Mouse (Mus musculus): Measurements from ENCODE around the gene Acbd5. TPM values are rescaled to one million over a fixed set of nuclear protein-coding genes. Genes with fewer than 3 reads are reported as not detected.

The Acbd5 gene
- polyA plus RNA-seq (2015; fragmentation: Nextera tagmentation; extraction: Ambion mirVana): 74.0 and 78.3 TPM in 2 replicates

DNA sequence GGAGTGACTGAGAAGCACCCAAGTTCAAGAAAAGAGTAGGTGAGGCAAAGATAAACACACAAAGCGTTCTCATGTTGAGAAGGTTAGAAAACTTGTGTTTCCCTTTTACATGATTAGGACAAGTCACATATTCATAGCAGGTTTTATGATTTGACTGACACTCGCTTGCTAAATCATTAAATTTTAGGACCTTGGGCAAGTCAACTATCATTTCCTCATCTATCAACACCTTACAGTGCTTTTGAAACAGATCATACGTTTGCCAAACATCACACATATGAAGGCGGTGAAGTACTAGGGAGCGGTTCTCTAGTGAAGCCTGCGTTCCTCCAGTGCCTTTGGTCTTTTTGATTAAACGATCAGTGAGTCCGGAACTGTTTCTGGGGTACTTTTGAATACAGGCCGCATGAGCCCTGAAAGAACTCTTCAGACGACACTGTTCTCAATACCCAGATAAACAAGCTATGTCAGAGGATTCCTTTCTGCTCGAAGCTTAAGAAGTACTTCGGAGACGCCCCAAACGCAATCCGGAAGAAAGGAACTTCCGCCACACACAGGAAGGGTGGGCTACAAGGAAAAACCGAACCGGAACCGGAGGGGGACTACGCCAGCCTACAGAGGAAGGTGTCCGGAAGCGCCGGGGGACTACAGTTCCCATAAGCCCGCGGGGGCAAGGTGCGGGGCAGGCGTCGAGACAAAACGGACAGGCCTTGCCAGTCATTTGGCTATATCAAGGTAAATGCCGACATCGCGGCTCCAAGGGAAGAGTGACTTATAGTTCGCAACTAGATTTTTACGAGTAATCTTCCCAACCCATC lies at the start of gene Acbd5:
TSS of gene Acbd5 (plus strand) at position 616 of the 818 bp plus-strand sequence.
- H3K9ac ChIP-seq: peak within 1 kb of the TSS; percentile 81

DNA sequence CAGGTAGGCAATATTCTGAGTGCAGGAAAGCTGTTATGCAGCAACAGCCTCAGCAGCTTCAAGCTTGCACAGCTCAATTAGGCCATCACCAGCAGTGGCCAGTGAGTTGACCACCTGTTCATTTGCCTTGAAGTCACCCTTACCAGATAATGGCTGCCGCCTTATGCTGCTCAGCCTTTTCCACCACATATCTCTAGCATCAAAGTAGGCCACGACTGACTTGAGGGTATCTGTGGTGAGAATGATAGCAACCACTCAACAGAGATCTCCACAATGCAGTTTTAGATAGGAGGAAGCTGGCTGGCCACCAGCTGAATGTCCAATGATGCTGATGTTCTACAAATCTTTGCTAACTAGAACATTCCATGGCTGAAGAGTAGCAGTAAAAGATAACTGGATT lies 48.8 kb upstream of the Acbd5 start:
- Histone ChIP-seq H3K9ac (no peak overlapping the region), H3K27me3 (no peaks in the 10 kb centered on the region), H3K36me3 (no peaks in the 10 kb centered on the region), H3K4me3 (no peak overlapping the region), H3K4me1 (replicated peaks) (peaks cover 14% of the 10 kb centered on the region; the same call in 1 of the 2 replicates), H3K27ac (replicated peaks) (no peak overlapping the region), H3K4me2 (no peak overlapping the region), H3K9me3 (no peaks in the 10 kb centered on the region)
- 93% methylated on average over 2 of the region's 2 CpGs for WGBS
- no peak for ATAC-seq (ENCODE audit: low FRiP score, low read depth)

More for the DNA sequence above, at the start of gene Acbd5:
- peak within 1 kb of the TSS; percentile 96 for H3K27ac ChIP-seq (replicated peaks)
- H3K27me3 ChIP-seq: no peaks in the 10 kb centered on the region
- WGBS: 3% methylated on average over 34 of the region's 34 CpGs
- ATAC-seq (ENCODE audit: low FRiP score, low read depth): peak; percentile 96
- H3K9me3 ChIP-seq: no peaks in the 10 kb centered on the region
- peak within 1 kb of the TSS; percentile 98 for H3K4me2 ChIP-seq
- peak within 1 kb of the TSS; percentile 74 for H3K4me3 ChIP-seq
- 0 out of 2 replicates have a peak, but pooled peaks cover 2% of the 10 kb centered on the region for H3K36me3 ChIP-seq
- H3K4me1 ChIP-seq (replicated peaks): peaks cover 26% of the 10 kb centered on the region

DNA sequence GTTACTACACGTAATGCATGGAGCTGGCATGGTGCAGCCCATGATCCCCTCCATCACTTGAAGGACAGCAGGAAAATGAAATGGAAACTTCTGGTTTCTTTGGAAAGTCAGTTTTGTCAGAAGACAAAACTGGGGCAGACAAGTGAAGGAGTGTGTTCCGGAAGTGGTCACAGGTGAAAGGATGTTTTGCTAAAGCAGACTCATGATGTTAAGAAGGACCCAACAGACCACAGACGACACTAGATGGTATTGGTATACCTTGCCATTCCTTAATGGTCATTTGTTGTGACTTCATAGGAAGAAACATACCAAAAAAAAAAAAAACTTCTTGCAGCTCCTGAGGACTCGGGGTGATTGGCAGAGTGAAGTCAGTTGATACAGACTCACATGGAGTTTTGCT lies 46.6 kb upstream of the Acbd5 start:
- Histone ChIP-seq H3K36me3 (no peaks in the 10 kb centered on the region), H3K4me2 (no peak overlapping the region), H3K9me3 (no peaks in the 10 kb centered on the region), H3K9ac (no peak overlapping the region), H3K4me3 (no peak overlapping the region), H3K27ac (replicated peaks) (no peak overlapping the region), H3K27me3 (no peaks in the 10 kb centered on the region), H3K4me1 (replicated peaks) (peaks cover 10% of the 10 kb centered on the region; the same call in 1 of the 2 replicates)
- WGBS: 90% methylated on average over 4 of the region's 4 CpGs
- no peak for ATAC-seq (ENCODE audit: low FRiP score, low read depth)

DNA sequence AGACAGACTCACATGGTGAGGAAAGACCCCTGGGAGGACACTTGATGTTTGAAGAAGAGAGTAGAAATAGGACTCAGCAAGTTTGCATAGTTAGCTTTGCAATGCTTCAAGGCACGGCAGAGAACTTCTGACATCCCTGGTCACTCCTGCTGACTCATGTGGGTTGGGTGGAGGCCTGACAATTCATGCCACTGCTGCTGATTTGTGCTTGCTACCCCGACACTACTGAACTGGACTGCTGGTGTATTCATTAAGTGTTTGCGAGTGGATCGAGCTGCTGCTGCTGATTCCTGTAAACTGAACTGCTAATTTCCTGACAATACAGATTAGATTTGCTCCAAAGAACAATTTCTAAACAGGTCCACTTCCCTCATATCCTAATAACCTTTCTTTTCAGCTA lies 46.2 kb upstream of the Acbd5 start:
- H3K4me2 ChIP-seq: no peak overlapping the region
- peaks cover 10% of the 10 kb centered on the region; the same call in 1 of the 2 replicates for H3K4me1 ChIP-seq (replicated peaks)
- 57% methylated on average over 4 of the region's 4 CpGs for WGBS
- no peak for ATAC-seq (ENCODE audit: low FRiP score, low read depth)
- H3K27me3 ChIP-seq: no peaks in the 10 kb centered on the region
- H3K9ac ChIP-seq: no peak overlapping the region
- H3K27ac ChIP-seq (replicated peaks): no peak overlapping the region
- H3K9me3 ChIP-seq: no peaks in the 10 kb centered on the region
- H3K4me3 ChIP-seq: no peak overlapping the region
- no peaks in the 10 kb centered on the region for H3K36me3 ChIP-seq

DNA sequence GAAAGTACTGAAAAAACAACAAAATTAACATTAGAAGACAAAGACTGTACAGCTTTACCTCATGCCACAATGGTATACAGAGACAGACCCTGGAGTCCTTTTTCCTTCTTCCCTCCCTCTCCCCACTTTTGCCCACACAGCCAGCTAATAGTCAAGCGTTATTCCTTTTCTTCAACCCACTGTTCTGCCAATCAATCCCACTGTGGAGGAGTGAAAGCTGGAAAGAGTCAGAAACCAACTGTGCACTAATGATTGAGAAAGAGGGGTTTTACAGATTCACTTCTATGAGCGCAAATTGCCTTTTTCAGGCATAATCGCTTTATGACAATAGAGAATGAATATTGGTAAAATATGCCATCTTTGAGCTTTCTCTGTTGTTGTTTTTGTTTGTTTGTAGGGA lies 44.9 kb upstream of the Acbd5 start:
- H3K27ac ChIP-seq (replicated peaks): no peak overlapping the region
- H3K4me2 ChIP-seq: no peak overlapping the region
- WGBS: 71% methylated on average over 3 of the region's 3 CpGs
- H3K4me1 ChIP-seq (replicated peaks): peaks cover 10% of the 10 kb centered on the region; the same call in 1 of the 2 replicates
- no peak for ATAC-seq (ENCODE audit: low FRiP score, low read depth)
- H3K9me3 ChIP-seq: no peaks in the 10 kb centered on the region
- H3K36me3 ChIP-seq: no peaks in the 10 kb centered on the region
- no peak overlapping the region for H3K4me3 ChIP-seq
- H3K9ac ChIP-seq: no peak overlapping the region
- H3K27me3 ChIP-seq: no peaks in the 10 kb centered on the region

DNA sequence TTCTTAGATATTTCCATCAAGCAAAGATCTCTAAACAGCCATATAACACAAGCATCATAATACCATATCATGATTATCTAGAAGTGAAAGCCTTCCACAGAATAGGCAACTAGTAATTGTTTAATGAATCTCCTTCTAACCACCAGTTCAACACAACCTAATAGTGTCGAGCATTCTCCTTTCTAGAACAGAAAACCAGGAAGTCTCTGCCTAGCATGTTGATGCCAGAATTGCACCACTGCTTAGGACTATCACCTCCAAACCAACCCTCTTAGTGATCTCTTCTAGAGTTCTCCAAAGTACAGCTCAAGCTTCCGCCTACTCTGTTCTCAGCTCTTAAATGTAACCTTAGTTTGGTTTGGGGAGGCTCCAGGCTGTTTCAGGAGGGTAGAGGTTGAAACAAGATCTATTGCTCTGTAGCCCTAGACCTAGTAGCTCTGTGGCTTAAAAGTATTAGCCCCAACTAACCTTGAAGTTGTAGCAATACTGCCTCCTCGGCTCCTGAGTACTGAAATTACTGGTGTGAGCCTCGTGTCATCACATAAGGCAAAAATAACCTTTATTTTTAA lies 44.2 kb upstream of the Acbd5 start:
- 95% methylated on average over 4 of the region's 4 CpGs for WGBS
- no peak for ATAC-seq (ENCODE audit: low FRiP score, low read depth)

DNA sequence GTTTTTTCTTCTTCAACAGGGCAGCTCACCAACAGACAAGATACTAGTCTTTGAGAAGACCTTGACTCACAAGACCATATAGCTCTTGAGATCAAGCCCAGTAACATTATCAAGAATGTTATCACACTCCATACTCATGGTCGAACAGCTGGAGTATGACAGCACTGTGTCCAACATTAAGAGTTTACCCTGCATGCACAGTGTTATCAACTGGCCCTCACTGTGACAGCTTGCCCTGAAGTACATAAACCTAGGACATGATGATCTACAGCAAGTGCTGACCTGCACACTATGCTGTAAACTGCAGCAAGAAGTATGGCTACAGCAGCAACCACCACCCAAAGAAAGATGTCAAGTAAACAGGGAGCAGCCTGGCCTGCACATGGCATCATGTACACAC lies 41.6 kb upstream of the Acbd5 start:
- ATAC-seq (ENCODE audit: low FRiP score, low read depth): no peak
- H3K4me1 ChIP-seq (replicated peaks): peaks cover 10% of the 10 kb centered on the region; the same call in 1 of the 2 replicates
- no peaks in the 10 kb centered on the region for H3K27me3 ChIP-seq
- no peaks in the 10 kb centered on the region for H3K36me3 ChIP-seq
- H3K9me3 ChIP-seq: no peaks in the 10 kb centered on the region
- no peak overlapping the region for H3K27ac ChIP-seq (replicated peaks)
- WGBS: 100% methylated on average over 1 of the region's 1 CpGs
- H3K4me3 ChIP-seq: no peak overlapping the region
- no peak overlapping the region for H3K4me2 ChIP-seq
- H3K9ac ChIP-seq: no peak overlapping the region

More for the DNA sequence above, 44.2 kb upstream of the Acbd5 start:
- Histone ChIP-seq H3K27me3 (no peaks in the 10 kb centered on the region), H3K4me1 (replicated peaks) (peaks cover 10% of the 10 kb centered on the region; the same call in 1 of the 2 replicates), H3K27ac (replicated peaks) (no peak overlapping the region), H3K4me2 (no peak overlapping the region), H3K9me3 (no peaks in the 10 kb centered on the region), H3K4me3 (no peak overlapping the region), H3K36me3 (no peaks in the 10 kb centered on the region), H3K9ac (no peak overlapping the region)

DNA sequence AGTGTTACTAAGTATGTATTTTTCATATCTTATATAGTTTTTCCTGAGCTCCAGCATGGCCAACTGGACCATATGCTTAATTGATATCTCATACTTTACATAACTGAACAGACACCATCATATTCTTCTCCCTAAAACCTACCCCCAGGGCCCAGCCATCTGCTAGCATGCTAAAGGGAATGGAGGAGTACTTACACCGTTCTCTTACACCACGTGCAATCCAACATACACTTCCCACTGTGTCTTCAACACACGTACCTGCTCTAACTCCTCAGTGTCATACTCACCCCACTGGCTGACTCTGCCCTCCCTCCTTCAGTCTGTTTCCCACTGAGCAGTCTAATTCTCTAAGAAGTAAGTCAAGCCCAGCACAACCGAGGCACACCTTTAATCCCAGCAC lies 39.1 kb upstream of the Acbd5 start:
- Histone ChIP-seq H3K27me3 (no peaks in the 10 kb centered on the region), H3K4me2 (no peak overlapping the region), H3K9me3 (no peaks in the 10 kb centered on the region), H3K4me3 (no peak overlapping the region), H3K36me3 (no peaks in the 10 kb centered on the region), H3K4me1 (replicated peaks) (no peaks in the 10 kb centered on the region), H3K27ac (replicated peaks) (no peak overlapping the region), H3K9ac (no peak overlapping the region)
- ATAC-seq (ENCODE audit: low FRiP score, low read depth): no peak
- 79% methylated on average over 4 of the region's 4 CpGs for WGBS

DNA sequence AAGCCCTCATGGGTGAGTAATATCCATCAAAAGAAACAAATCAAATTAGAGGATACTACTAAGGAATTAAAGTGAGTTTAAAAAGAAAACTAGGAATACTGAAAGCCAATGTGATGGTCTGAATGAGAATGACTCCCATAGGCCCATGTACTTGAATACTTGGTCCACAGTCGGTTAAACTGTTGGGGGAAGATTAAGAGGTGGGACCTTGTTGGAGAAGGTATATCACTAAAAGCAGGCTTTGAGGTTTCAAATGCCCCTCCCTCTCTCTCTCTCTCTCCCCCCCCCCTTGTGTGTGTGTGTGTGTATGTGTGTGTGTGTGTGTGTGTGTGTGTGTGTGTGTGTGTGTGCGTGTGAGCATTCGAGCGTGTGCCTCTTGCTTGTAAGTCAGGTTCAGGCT lies 37.3 kb upstream of the Acbd5 start:
- Histone ChIP-seq H3K27ac (replicated peaks) (no peak overlapping the region), H3K4me3 (no peak overlapping the region), H3K4me1 (replicated peaks) (no peaks in the 10 kb centered on the region), H3K4me2 (no peak overlapping the region), H3K27me3 (no peaks in the 10 kb centered on the region), H3K9ac (no peak overlapping the region), H3K9me3 (no peaks in the 10 kb centered on the region), H3K36me3 (no peaks in the 10 kb centered on the region)
- 99% methylated on average over 4 of the region's 4 CpGs for WGBS
- ATAC-seq (ENCODE audit: low FRiP score, low read depth): no peak

DNA sequence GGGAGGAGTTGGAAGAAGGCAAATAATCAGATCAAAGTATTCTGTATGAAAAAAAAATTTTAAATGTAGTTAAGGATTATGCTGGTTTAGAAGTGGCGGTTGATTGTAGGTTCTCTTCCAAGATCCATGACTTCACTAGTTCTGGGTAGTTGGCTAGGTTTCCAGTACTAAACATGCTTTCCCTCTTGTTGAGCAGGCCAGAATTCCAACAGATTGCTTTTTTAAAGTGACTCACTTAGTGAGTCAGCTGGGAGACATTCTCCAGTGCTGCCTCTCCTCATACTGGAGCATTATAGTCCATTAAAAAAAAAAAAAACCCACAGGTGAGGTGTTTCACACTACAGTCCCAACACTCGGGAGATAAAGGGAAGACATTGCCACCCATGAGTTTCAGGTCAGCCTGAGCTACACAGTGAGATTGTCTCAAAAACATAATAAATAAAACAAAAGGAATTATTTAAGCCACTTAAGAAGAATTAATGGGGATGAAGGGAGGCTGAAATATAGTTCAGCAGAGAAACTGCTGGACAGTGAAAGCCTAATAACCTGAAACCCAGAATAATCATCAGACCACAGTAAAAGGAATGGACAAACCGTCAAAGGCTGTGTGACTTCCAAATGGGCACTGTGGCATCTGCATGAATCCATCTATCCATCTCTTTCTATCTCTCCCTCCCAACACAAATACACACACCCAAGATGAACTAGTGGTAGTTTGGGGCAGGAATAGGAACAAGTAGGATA lies 33.1 kb upstream of the Acbd5 start:
- WGBS: 86% methylated on average over 3 of the region's 3 CpGs

DNA sequence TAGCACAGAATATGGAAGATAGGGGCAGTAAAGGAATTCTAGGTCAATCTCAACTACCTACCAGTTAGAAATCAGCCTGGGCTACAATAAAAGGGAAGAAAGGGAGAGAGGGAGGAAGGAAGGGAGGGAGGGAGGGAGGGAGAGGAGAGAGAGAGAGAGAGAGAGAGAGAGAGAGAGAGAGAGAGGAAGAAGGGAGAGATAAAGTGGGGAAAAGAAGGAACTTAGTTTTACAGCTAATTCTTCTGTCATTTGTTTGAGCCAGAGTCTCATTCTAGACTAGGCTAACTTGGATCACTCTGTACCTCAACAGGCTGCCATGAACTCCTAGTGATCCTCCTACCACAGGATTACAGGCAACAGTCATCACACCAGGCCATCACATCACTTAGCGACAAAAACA lies 32.5 kb upstream of the Acbd5 start:
- H3K4me1 ChIP-seq (replicated peaks): peaks cover 24% of the 10 kb centered on the region
- WGBS: 100% methylated on average over 1 of the region's 1 CpGs

More for the DNA sequence above, 33.1 kb upstream of the Acbd5 start:
- H3K9me3 ChIP-seq: no peaks in the 10 kb centered on the region
- no peaks in the 10 kb centered on the region for H3K27me3 ChIP-seq
- ATAC-seq (ENCODE audit: low FRiP score, low read depth): no peak
- H3K9ac ChIP-seq: no peak overlapping the region
- no peak overlapping the region for H3K4me3 ChIP-seq
- H3K36me3 ChIP-seq: no peaks in the 10 kb centered on the region
- H3K4me2 ChIP-seq: no peak overlapping the region
- H3K4me1 ChIP-seq (replicated peaks): peaks cover 24% of the 10 kb centered on the region
- no peak overlapping the region for H3K27ac ChIP-seq (replicated peaks)

More for the DNA sequence above, 32.5 kb upstream of the Acbd5 start:
- no peaks in the 10 kb centered on the region for H3K27me3 ChIP-seq
- no peak for ATAC-seq (ENCODE audit: low FRiP score, low read depth)
- H3K4me2 ChIP-seq: no peak overlapping the region
- H3K9ac ChIP-seq: no peak overlapping the region
- H3K9me3 ChIP-seq: no peaks in the 10 kb centered on the region
- no peak overlapping the region for H3K27ac ChIP-seq (replicated peaks)
- no peak overlapping the region for H3K4me3 ChIP-seq
- no peaks in the 10 kb centered on the region for H3K36me3 ChIP-seq

All from hindbrain, embryonic 15.5 days (tissue).